Mouse (Mus musculus) brain, embryonic 14.5 days (tissue): ENCODE results near the gene Xylt1. TPM values are rescaled to one million over a fixed set of nuclear protein-coding genes. Genes with fewer than 3 reads are reported as not detected.

ENCODE experiments used
- DNase-seq: peaks from one replicate; pipeline ENCODE4 v3.0.0-alpha.2; 2011; ENCODE audit warnings: low read depth
- CTCF ChIP-seq: fragments of 200-500 bp; IDR thresholded peaks from 2 replicates; pipeline ENCODE4 v1.5.1; 2012; ENCODE audit warnings: inconsistent platforms, mild to moderate bottlenecking, moderate library complexity, borderline replicate concordance; ENCODE audit not compliant: insufficient read depth, insufficient read length; ENCODE audit errors: extremely low read depth
- POLR2A ChIP-seq: fragments of 200-500 bp; IDR thresholded peaks from 2 replicates; pipeline ENCODE4 v1.6.1; 2012; ENCODE audit warnings: mild to moderate bottlenecking, inconsistent platforms, borderline replicate concordance; ENCODE audit not compliant: poor library complexity, insufficient read depth, insufficient read length, severe bottlenecking; ENCODE audit errors: extremely low read depth
- polyA plus RNA-seq: library from polyadenylated mRNA; depleted of rRNA; stranded (reverse); fragments of >200 nt; gene quantifications from 2 replicates; pipeline ENCODE4 v1.2.3, GENCODE M21; 2012

The Xylt1 gene
- polyA plus RNA-seq, 1 experiment = 8.2 TPM

GRCm38 (mm10) chr7:117451212-117451611 is 70.4 kb downstream of the Xylt1 start:
- TF ChIP-seq POLR2A (no peak), CTCF (no peak)
- DNase-seq = no peak

- TF ChIP-seq POLR2A = no peak
- peak; percentile 69 for DNase-seq
These were observed 71.5 kb downstream of the Xylt1 start for GRCm38 (mm10) chr7:117452269-117452668.

GRCm38 (mm10) chr7:117454789-117455548 is 74.2 kb downstream of the Xylt1 start:
- no peak for TF ChIP-seq POLR2A

GRCm38 (mm10) chr7:117462196-117462935 is 81.6 kb downstream of the Xylt1 start:
- TF ChIP-seq CTCF = no peak
- no peak for TF ChIP-seq POLR2A
- DNase-seq = peak; percentile 87

More at GRCm38 (mm10) chr7:117454789-117455548, 74.2 kb downstream of the Xylt1 start:
- no peak for DNase-seq

- TF ChIP-seq CTCF (no peak), POLR2A (no peak)
- peak; percentile 61 for DNase-seq
These were observed 84.2 kb downstream of the Xylt1 start for GRCm38 (mm10) chr7:117464956-117465355.

GRCm38 (mm10) chr7:117466006-117466780 is 85.4 kb downstream of the Xylt1 start:
- TF ChIP-seq CTCF = no peak
- TF ChIP-seq POLR2A = no peak
- DNase-seq = no peak

GRCm38 (mm10) chr7:117470243-117470802 is 89.5 kb downstream of the Xylt1 start:
- no peak for DNase-seq
- TF ChIP-seq POLR2A (no peak), CTCF (no peak)

GRCm38 (mm10) chr7:117472055-117472780 is 91.4 kb downstream of the Xylt1 start:
- DNase-seq = peak; percentile 93
- no peak for TF ChIP-seq CTCF
- TF ChIP-seq POLR2A = no peak

- peak; percentile 95 for DNase-seq
- TF ChIP-seq POLR2A (no peak), CTCF (no peak)
These were observed 92.3 kb downstream of the Xylt1 start for GRCm38 (mm10) chr7:117472781-117473743.

GRCm38 (mm10) chr7:117474302-117474701 is 93.5 kb downstream of the Xylt1 start:
- no peak for TF ChIP-seq CTCF
- no peak for TF ChIP-seq POLR2A
- peak; percentile 41 for DNase-seq
